Mouse (Mus musculus): ENCODE measurements around the gene Il27ra. TPM values are rescaled to one million over a fixed set of nuclear protein-coding genes. Genes with fewer than 3 reads are reported as not detected.

Gene Il27ra
- total and polyA plus RNA-seq, 2 experiments from 2014 or later, result 0.45 to 0.86 TPM

- TF ChIP-seq CTCF (IDR thresholded peaks at IDR 0.05; ENCODE audit: low read depth), result no peak
- DNase-seq, result peak; percentile 100
- WGBS, result 2% methylated on average over 51 of the region's 51 CpGs
- Histone ChIP-seq H3K4me2 (ENCODE audit: low read depth) (peak within 1 kb of the TSS; percentile 71), H3K9me3 (ENCODE audit: low read length) (no peaks in the 10 kb centered on the region), H3K27ac (ENCODE audit: low read depth, low read length) (peak within 1 kb of the TSS; percentile 93), H3K9ac (peak within 1 kb of the TSS; percentile 84), H3K36me3 (ENCODE audit: insufficient read depth) (no peaks in the 10 kb centered on the region), H3K4me3 (ENCODE audit: low read depth, low read length) (peak within 1 kb of the TSS; percentile 98), H3K4me1 (ENCODE audit: insufficient read depth) (0 out of 2 replicates have a peak, but pooled peaks cover 15% of the 10 kb centered on the region), H3K27me3 (ENCODE audit: insufficient read depth, low read length) (no peaks in the 10 kb centered on the region)
- ATAC-seq, result peak; percentile 96
Measured at GRCm38 (mm10) chr8:84066291-84066930, 24.0 kb upstream of the Il27ra start, which contains the start of gene Rfx1. TSS of gene Rfx1 (plus strand) at chr8:84066834.

GRCm38 (mm10) chr8:84065457-84066072 lies 23.2 kb upstream of the Il27ra start:
- 24% methylated on average over 5 of the region's 5 CpGs for WGBS
- H3K27ac ChIP-seq (ENCODE audit: low read depth, low read length), result peak overlapping the region; percentile 69

GRCm38 (mm10) chr8:84065037-84065436 lies 22.6 kb upstream of the Il27ra start, which contains the start of gene Gm10643:
TSS of gene Gm10643 (minus strand) at chr8:84065137.
- Histone ChIP-seq H3K4me1 (ENCODE audit: insufficient read depth) (0 out of 2 replicates have a peak, but pooled peaks cover 4% of the 10 kb centered on the region), H3K4me3 (ENCODE audit: low read depth, low read length) (peak within 1 kb of the TSS; percentile 48), H3K9me3 (ENCODE audit: low read length) (no peaks in the 10 kb centered on the region), H3K4me2 (ENCODE audit: low read depth) (peak within 1 kb of the TSS; percentile 71), H3K27me3 (ENCODE audit: insufficient read depth, low read length) (no peaks in the 10 kb centered on the region), H3K36me3 (ENCODE audit: insufficient read depth) (no peaks in the 10 kb centered on the region), H3K27ac (ENCODE audit: low read depth, low read length) (peak within 1 kb of the TSS; percentile 69), H3K9ac (peak within 1 kb of the TSS; percentile 48)
- 92% methylated on average over 1 of the region's 1 CpGs for WGBS
- DNase-seq, result no peak
- TF ChIP-seq CTCF (IDR thresholded peaks at IDR 0.05; ENCODE audit: low read depth), result no peak
- ATAC-seq, result no peak

More at GRCm38 (mm10) chr8:84065457-84066072, 23.2 kb upstream of the Il27ra start:
- ATAC-seq (no peak), DNase-seq (no peak)
- Histone ChIP-seq H3K9me3 (ENCODE audit: low read length) (no peaks in the 10 kb centered on the region), H3K4me3 (ENCODE audit: low read depth, low read length) (peak overlapping the region; percentile 48), H3K36me3 (ENCODE audit: insufficient read depth) (no peaks in the 10 kb centered on the region), H3K4me2 (ENCODE audit: low read depth) (peak overlapping the region; percentile 71), H3K27me3 (ENCODE audit: insufficient read depth, low read length) (no peaks in the 10 kb centered on the region), H3K9ac (peak overlapping the region; percentile 48), H3K4me1 (ENCODE audit: insufficient read depth) (0 out of 2 replicates have a peak, but pooled peaks cover 8% of the 10 kb centered on the region)
- no peak for TF ChIP-seq CTCF (IDR thresholded peaks at IDR 0.05; ENCODE audit: low read depth)

- Histone ChIP-seq H3K9ac (no peak overlapping the region), H3K4me1 (ENCODE audit: insufficient read depth) (0 out of 2 replicates have a peak, but pooled peaks cover 3% of the 10 kb centered on the region), H3K36me3 (ENCODE audit: insufficient read depth) (no peaks in the 10 kb centered on the region), H3K27ac (ENCODE audit: low read depth, low read length) (no peak overlapping the region), H3K4me3 (ENCODE audit: low read depth, low read length) (no peak overlapping the region), H3K9me3 (ENCODE audit: low read length) (no peaks in the 10 kb centered on the region), H3K27me3 (ENCODE audit: insufficient read depth, low read length) (no peaks in the 10 kb centered on the region), H3K4me2 (ENCODE audit: low read depth) (no peak overlapping the region)
- TF ChIP-seq CTCF (IDR thresholded peaks at IDR 0.05; ENCODE audit: low read depth), result no peak
- ATAC-seq, result no peak
- 71% methylated on average over 8 of the region's 8 CpGs for whole genome bisulfite sequencing
- DNase-seq, result no peak
Measured at GRCm38 (mm10) chr8:84063861-84064610, 21.6 kb upstream of the Il27ra start.

- H3K4me2 ChIP-seq (ENCODE audit: low read depth), result no peak overlapping the region
- ATAC-seq (no peak), DNase-seq (no peak)
- no peak overlapping the region for H3K4me3 ChIP-seq (ENCODE audit: low read depth, low read length)
- no peaks in the 10 kb centered on the region for H3K4me1 ChIP-seq (ENCODE audit: insufficient read depth)
- H3K36me3 ChIP-seq (ENCODE audit: insufficient read depth), result no peaks in the 10 kb centered on the region
- no peak for TF ChIP-seq CTCF (IDR thresholded peaks at IDR 0.05; ENCODE audit: low read depth)
- H3K9me3 ChIP-seq (ENCODE audit: low read length), result no peaks in the 10 kb centered on the region
- no peak overlapping the region for H3K9ac ChIP-seq
- H3K27ac ChIP-seq (ENCODE audit: low read depth, low read length), result no peak overlapping the region
- 88% methylated on average over 2 of the region's 2 CpGs for WGBS
- H3K27me3 ChIP-seq (ENCODE audit: insufficient read depth, low read length), result no peaks in the 10 kb centered on the region
Measured at GRCm38 (mm10) chr8:84060245-84060644, 17.9 kb upstream of the Il27ra start.

GRCm38 (mm10) chr8:84059226-84059625 lies 16.8 kb upstream of the Il27ra start:
- H3K4me3 ChIP-seq (ENCODE audit: low read depth, low read length), result no peak overlapping the region
- no peaks in the 10 kb centered on the region for H3K27me3 ChIP-seq (ENCODE audit: insufficient read depth, low read length)
- H3K36me3 ChIP-seq (ENCODE audit: insufficient read depth), result no peaks in the 10 kb centered on the region
- WGBS, result 96% methylated on average over 2 of the region's 2 CpGs
- no peaks in the 10 kb centered on the region for H3K9me3 ChIP-seq (ENCODE audit: low read length)
- DNase-seq (no peak), ATAC-seq (no peak)
- H3K9ac ChIP-seq, result no peak overlapping the region
- no peak overlapping the region for H3K4me2 ChIP-seq (ENCODE audit: low read depth)
- H3K4me1 ChIP-seq (ENCODE audit: insufficient read depth), result no peaks in the 10 kb centered on the region
- no peak overlapping the region for H3K27ac ChIP-seq (ENCODE audit: low read depth, low read length)
- no peak for TF ChIP-seq CTCF (IDR thresholded peaks at IDR 0.05; ENCODE audit: low read depth)

All from forebrain, postnatal 0 days (tissue).